Mouse (Mus musculus) small intestine, adult 2 months (tissue): ENCODE measurements around the gene Dynlt1b. TPM values are rescaled to one million over a fixed set of nuclear protein-coding genes. Genes with fewer than 3 reads are reported as not detected.
A peak's percentile ranks its signal among the peaks of the same experiment; 100 is the strongest.
"Not testable (repeated sequence)": the region's sequence is repeated elsewhere in the genome, so short reads cannot be mapped to it uniquely, and the experiment has no call there.

Source experiments
- H3K27ac ChIP-seq: fragments of 200-500 bp; 2 replicates; pipeline ENCODE4 v1.5.1; 2012; ENCODE audit warnings: low read depth, low read length, control low read depth, inconsistent platforms; ENCODE audit not compliant: insufficient read depth
- H3K27me3 ChIP-seq: fragments of 200-500 bp; 2 replicates; pipeline ENCODE4 v1.6.1; 2012; ENCODE audit warnings: mild to moderate bottlenecking, moderate library complexity, low read length, inconsistent platforms; ENCODE audit not compliant: control insufficient read depth, insufficient read depth
- H3K36me3 ChIP-seq: fragments of 200-500 bp; 2 replicates; pipeline ENCODE4 v1.6.1; 2012; ENCODE audit warnings: mild to moderate bottlenecking, low read length, control low read depth, inconsistent platforms; ENCODE audit not compliant: control insufficient read depth, insufficient read depth
- H3K4me1 ChIP-seq: fragments of 200-500 bp; 2 replicates; pipeline ENCODE4 v1.6.1; 2012; ENCODE audit warnings: low read length, inconsistent platforms, mixed read lengths; ENCODE audit not compliant: control insufficient read depth, insufficient read depth, insufficient read length
- H3K4me3 ChIP-seq: fragments of 200-500 bp; 2 replicates; pipeline ENCODE4 v1.5.1; 2012; ENCODE audit warnings: low read depth, mild to moderate bottlenecking, control low read depth, inconsistent platforms, low read length, moderate library complexity
- POLR2A ChIP-seq: fragments of 200-500 bp; IDR thresholded peaks from 2 replicates; pipeline ENCODE4 v1.6.1; 2012; ENCODE audit warnings: low read depth, mild to moderate bottlenecking, control low read depth, inconsistent platforms, low read length, moderate library complexity
- WGBS: fragments of 180-500 bp; shearing (Covaris S2); methylation state at CpG from one replicate; pipeline ENCODE4 v1.1.7; 2018; 5-methylcytosine and 5-hydroxymethylcytosine counted together
- polyA plus RNA-seq: library from polyadenylated mRNA; depleted of rRNA; stranded (reverse); fragments of >200 nt; gene quantifications from 2 replicates; pipeline ENCODE4 v1.2.3, GENCODE M21; 2012; rRNA removed

Gene Dynlt1b
- polyA plus RNA-seq, result 186 and 349 TPM in 2 replicates

DNA sequence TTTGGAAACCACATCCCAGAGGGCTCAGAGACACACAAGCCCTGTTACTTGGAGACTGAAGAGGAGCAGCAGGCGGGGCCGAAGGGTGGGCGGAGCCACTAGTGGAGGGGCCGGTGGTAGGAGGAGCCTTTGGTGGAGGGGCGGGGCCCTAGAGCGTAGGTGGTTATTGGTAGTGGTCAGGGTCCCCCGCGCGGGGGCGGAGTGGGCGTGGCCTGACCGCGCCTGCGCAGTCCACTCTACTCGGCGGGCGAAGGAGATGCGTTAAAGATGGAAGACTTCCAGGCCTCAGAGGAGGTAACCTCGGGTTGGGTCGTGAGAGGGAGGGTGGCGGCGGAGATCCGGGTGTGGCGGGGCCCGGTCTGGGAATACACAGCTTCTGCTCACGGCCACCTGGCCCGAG, at the start of gene Dynlt1b:
Gene Dynlt1b (plus strand): TSS at position 168 of the 400 bp plus-strand sequence.
- H3K36me3 ChIP-seq, H3K27me3 ChIP-seq, H3K4me1 ChIP-seq: not testable (repeated sequence)
- peak; percentile 92 for TF ChIP-seq POLR2A
- H3K4me3 ChIP-seq, result peak within 1 kb of the TSS; percentile 53
- peak within 1 kb of the TSS; percentile 29 for H3K27ac ChIP-seq
- WGBS, result under 1% methylated on average over 27 of the region's 27 CpGs

- H3K36me3 ChIP-seq, result not testable (repeated sequence)
- WGBS, result 81% methylated on average over 2 of the region's 8 CpGs
These were observed 49.6 kb upstream of the Dynlt1b start for GRCm38 (mm10) chr17:6380182-6380841.

DNA sequence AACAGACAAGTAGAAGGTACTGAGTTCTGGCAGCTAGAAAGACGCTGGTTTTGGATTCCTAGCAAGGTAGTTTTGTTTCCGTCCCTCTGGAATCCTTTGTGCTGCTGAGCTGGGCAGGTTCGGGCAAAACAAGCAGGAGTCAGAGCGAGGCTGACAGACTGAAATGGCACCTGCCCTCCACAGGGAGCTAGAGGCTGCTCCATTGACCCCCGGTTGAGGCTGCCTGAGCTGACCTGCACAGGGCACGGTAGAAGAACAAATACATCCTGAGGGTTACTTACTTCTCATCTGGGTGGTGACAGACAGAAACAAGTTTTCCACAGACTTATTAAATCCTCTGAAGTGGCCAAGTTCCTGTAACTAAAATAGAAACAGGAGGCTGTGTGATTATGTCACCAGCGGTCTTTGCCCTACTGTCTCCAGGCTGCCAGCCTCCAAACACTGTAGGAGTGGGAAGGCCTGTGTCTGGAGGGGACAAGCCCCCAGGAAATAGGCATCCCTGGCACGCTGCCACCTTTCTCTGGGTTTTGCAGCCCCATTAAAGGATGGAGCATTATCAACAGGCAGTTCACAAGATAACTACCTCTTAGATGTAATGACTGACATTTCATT, 48.7 kb upstream of the Dynlt1b start:
- WGBS, result no CpG with 5 or more reads among the region's 8 CpGs
- not testable (repeated sequence) for H3K4me1 ChIP-seq, H3K27me3 ChIP-seq, H3K27ac ChIP-seq, H3K4me3 ChIP-seq, H3K36me3 ChIP-seq

More at GRCm38 (mm10) chr17:6380182-6380841, 49.6 kb upstream of the Dynlt1b start:
- H3K4me3 ChIP-seq, H3K4me1 ChIP-seq, H3K27me3 ChIP-seq, H3K27ac ChIP-seq: not testable (repeated sequence)

DNA sequence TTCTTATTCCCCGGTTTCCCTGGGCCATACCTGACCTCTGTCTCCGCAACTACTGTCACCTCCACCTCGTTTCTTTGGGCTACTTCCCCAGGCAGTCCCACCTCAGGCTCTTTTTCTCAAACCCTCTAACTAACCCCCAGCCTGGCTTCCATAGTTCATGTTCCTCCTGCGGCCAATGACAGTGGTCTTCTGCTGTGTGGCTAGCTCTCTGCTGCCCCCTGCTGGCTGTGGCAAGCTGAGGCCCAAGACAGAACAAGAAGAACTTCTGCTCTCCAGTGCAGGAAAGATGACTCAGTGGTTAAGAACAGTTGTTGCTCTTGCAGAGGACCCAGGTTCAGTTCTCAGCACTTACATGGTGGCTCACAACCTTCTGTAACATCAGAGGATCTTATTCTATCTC, 43.0 kb upstream of the Dynlt1b start:
- not testable (repeated sequence) for H3K36me3 ChIP-seq, H3K27me3 ChIP-seq, H3K27ac ChIP-seq, H3K4me1 ChIP-seq, H3K4me3 ChIP-seq
- WGBS, result no CpG with 5 or more reads among the region's 4 CpGs

GRCm38 (mm10) chr17:6387380-6387911, 42.5 kb upstream of the Dynlt1b start:
- H3K4me3 ChIP-seq, H3K4me1 ChIP-seq, H3K36me3 ChIP-seq, H3K27me3 ChIP-seq, H3K27ac ChIP-seq: not testable (repeated sequence)
- no CpG with 5 or more reads among the region's 9 CpGs for WGBS

DNA sequence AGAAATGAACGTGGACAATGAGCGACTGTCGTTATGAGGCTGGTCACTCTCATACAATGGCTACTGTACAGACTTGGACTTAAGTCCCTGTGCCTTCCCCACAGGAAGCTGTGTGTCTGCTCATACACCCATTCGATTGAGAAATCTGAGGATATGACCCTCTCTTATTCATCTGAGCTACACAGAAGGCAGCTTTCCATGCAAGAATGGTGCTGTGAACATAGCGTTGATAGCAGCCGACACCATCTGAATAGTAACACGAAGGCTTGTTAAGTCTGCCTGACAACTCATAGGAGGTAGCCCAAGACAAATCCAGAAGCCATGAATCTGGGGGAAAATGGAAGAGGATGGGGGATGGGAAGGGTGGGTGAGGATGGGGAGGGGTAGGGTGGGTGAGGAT, 40.4 kb upstream of the Dynlt1b start:
- 64% methylated on average over 5 of the region's 7 CpGs for WGBS
- H3K27me3 ChIP-seq, H3K4me1 ChIP-seq, H3K36me3 ChIP-seq, H3K27ac ChIP-seq, H3K4me3 ChIP-seq: not testable (repeated sequence)

DNA sequence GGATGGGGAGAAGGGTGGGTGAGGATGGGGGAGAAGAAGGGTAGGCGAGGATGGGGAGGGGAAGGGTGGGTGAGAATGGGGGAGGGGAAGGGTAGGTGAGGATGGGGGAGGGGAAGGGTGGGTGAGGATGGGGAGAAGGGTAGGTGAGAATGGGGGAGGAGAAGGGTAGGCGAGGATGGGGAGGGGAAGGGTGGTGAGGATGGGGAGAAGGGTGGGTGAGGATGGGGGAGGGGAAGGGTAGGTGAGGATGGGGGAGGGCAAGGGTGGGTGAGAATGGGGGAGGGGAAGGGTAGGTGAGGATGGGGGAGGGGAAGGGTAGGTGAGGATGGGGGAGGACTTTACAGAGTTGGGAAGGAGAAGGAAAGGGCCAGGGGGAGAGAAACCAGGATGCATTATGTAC, 39.2 kb upstream of the Dynlt1b start:
- 81% methylated on average over 1 of the region's 2 CpGs for WGBS
- H3K4me3 ChIP-seq, H3K27ac ChIP-seq, H3K4me1 ChIP-seq, H3K27me3 ChIP-seq, H3K36me3 ChIP-seq: not testable (repeated sequence)

DNA sequence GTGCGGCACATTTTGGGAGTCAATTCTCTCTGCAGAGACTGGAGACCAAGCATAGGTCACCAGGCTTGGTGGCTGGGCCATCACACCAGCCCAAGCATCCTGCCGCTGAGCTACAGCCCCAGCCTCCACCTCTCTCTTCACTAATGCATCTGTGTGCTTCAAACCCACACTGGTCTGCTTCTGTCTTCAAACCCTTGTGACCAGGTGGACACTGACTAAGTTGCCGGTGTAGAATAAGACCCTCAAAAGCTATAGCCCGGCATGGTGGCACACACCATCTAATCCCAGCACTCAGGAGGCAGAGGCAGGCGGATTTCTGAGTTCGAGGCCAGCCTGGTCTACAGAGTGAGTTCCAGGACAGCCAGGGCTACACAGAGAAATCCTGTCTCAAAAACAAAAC, 38.2 kb upstream of the Dynlt1b start:
- not testable (repeated sequence) for H3K27ac ChIP-seq, H3K4me1 ChIP-seq, H3K27me3 ChIP-seq, H3K36me3 ChIP-seq, H3K4me3 ChIP-seq
- 84% methylated on average over 5 of the region's 6 CpGs for WGBS

DNA sequence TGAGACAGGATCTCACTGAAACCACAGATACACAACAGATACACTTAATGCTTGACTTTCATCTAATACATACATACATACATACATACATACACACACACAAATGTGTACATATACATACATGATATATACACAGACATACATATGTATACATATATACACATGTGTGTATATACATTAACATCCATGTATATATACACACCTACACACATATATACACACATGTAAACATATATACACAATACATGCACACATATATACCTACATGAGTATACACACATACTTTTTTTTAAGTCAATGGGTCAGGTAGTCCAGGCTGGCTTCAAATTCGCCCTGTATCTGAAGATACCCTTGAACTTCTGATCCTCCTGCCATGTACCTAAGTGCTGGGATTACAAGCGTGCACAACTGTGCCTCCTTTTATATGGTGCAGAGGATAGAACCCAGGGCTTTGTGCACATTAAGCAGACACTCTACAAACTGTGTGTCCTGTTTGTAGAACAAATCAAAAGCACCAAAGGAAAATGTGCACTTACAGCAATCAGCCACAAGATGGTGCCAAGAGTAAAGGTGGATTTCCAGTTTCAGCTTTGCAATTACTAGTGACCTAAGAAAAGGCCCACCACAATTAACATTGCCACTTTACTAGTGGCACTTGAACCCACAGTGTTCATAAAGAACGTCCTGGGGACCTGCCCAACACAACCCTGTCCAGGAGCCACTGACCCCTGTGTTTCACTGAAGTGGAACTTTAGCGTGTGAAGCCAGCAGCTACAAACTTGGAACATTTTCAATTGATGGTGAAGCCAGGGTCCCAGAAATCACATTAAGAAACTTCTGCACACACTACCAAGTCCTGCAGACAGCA, 37.2 kb upstream of the Dynlt1b start:
- not testable (repeated sequence) for H3K27me3 ChIP-seq, H3K36me3 ChIP-seq, H3K27ac ChIP-seq, H3K4me1 ChIP-seq, H3K4me3 ChIP-seq
- no CpG with 5 or more reads among the region's 4 CpGs for WGBS

DNA sequence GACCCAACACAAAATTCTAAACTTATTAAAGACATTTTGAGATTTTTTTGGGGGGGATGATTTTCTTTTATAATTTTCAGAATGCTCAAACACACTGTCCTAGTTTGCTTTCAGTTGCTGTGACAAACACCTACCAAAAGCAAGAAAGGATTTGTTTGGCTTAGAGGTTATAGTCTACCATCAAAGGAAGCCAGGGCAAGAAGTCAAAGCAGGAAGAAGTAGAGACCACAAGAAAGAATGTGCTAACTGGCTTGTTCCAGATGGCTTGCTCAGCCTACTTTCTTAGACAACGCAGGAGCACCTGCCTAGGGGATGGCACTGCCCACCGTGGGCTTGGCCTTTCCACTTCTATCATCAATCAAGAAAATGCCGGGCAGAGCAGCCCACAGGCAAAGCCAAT, 31.8 kb upstream of the Dynlt1b start:
- WGBS, result 77% methylated on average over 2 of the region's 3 CpGs
- not testable (repeated sequence) for H3K27ac ChIP-seq, H3K4me1 ChIP-seq, H3K4me3 ChIP-seq, H3K27me3 ChIP-seq, H3K36me3 ChIP-seq

DNA sequence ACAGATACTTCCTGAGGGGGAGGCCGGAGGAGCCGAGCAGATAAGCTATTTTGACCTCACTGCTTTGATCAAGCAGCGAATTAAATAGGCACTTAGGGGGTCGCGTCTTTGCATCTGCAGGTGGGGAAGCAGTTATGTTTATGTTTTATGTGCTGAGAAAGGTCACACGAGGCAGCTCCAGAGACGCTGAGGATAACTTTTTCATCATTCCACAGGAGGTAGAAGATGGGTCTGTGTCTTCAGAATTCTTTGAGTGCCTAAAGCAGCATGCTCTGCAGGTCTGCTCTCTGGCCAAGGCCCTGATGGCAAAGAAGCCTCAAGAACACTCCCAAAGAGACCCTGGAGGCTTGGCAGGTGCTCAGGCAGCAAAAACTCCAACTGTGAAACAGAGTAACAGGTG, 31.1 kb upstream of the Dynlt1b start:
- not testable (repeated sequence) for H3K27ac ChIP-seq, H3K36me3 ChIP-seq, H3K4me1 ChIP-seq, H3K4me3 ChIP-seq, H3K27me3 ChIP-seq
- WGBS, result 58% methylated on average over 7 of the region's 7 CpGs
